Comparison of ENCODE assay signal across 18 mouse cellular contexts in genomic region chr17:34838785-34839184, GRCm38 (mm10). TPM values are rescaled to one million over a fixed set of nuclear protein-coding genes. Genes with fewer than 3 reads are reported as not detected.
DNase-seq lines count a peak whose midpoint lies in the region; ATAC-seq lines count a peak whose summit lies in the region.
"Had no signal": no experiment of that assay in that cellular context is flagged by ENCODE, and none has a peak within 500 bp of the region (broad histone marks: within the 10 kb centered on the region; RNA-seq: fewer than 3 reads in every experiment).

No protein-coding gene starts in this region.

- peaks cover 33% of the 10 kb centered on the region for H3K4me1 ChIP-seq in heart, embryonic 10.5 days
- peaks cover 53% of the 10 kb centered on the region for H3K4me1 ChIP-seq in liver, embryonic 12.5 days
- H3K4me1 ChIP-seq in embryonic facial prominence, embryonic 10.5 days: peaks cover 27% of the 10 kb centered on the region
- peaks cover 28% of the 10 kb centered on the region for H3K4me1 ChIP-seq in limb, embryonic 15.5 days

- no peak for ATAC-seq in liver, embryonic 12.5 days
- no peak for ATAC-seq in limb, embryonic 15.5 days (ENCODE audit: insufficient number of reproducible peaks, low FRiP score, low TSS enrichment, low read depth)

- 89% methylated on average over 7 of the region's 7 CpGs for WGBS in heart, embryonic 10.5 days
- WGBS in liver, embryonic 12.5 days (ENCODE audit: insufficient replicate concordance): 86% methylated on average over 7 of the region's 7 CpGs
- WGBS in embryonic facial prominence, embryonic 10.5 days: 89% methylated on average over 7 of the region's 7 CpGs
- WGBS in limb, embryonic 15.5 days: 91% methylated on average over 7 of the region's 7 CpGs

- peak overlapping the region; percentile 81; the same call in 1 of the 2 replicates for H3K9ac ChIP-seq in liver, embryonic 12.5 days
- no peak overlapping the region for H3K9ac ChIP-seq in limb, embryonic 15.5 days
- H3K9ac ChIP-seq: embryonic facial prominence, embryonic 15.5 days had no signal

- H3K27ac ChIP-seq in heart, embryonic 10.5 days: no peak overlapping the region
- H3K27ac ChIP-seq in liver, embryonic 12.5 days: no peak overlapping the region; the same call in 1 of the 2 replicates
- no peak overlapping the region for H3K27ac ChIP-seq in embryonic facial prominence, embryonic 10.5 days (replicated peaks)
- no peak overlapping the region for H3K27ac ChIP-seq in limb, embryonic 15.5 days
- H3K27ac ChIP-seq: embryonic facial prominence, embryonic 15.5 days had no signal

- no peak for DNase-seq in heart, embryonic 10.5 days (ENCODE audit: low spot score)
- DNase-seq in heart, adult 18-20 months: no peak
- DNase-seq in liver: no peak
- DNase-seq in embryonic facial prominence, embryonic 10.5 days (ENCODE audit: low spot score): no peak
- DNase-seq in spleen, postnatal 4 days (ENCODE audit: low spot score in 2 of 2): no peak
- DNase-seq: adrenal gland, adult 2 months; cerebellum, adult 18-20 months; gastrocnemius, postnatal 14 days; kidney, adult 9 months; lung, postnatal 10 days; midbrain, embryonic 14.5 days; right cerebral cortex, postnatal 14 days; thymus, adult 18-20 months had no signal

- no peaks in the 10 kb centered on the region for H3K27me3 ChIP-seq in heart, embryonic 10.5 days (ENCODE audit: insufficient read depth, poor library complexity, severe bottlenecking)
- H3K27me3 ChIP-seq in liver, embryonic 12.5 days (replicated peaks): no peaks in the 10 kb centered on the region
- no peaks in the 10 kb centered on the region for H3K27me3 ChIP-seq in embryonic facial prominence, embryonic 10.5 days (replicated peaks; ENCODE audit: low read depth, poor library complexity, severe bottlenecking)
- H3K27me3 ChIP-seq in limb, embryonic 15.5 days: no peaks in the 10 kb centered on the region
- H3K27me3 ChIP-seq: embryonic facial prominence, embryonic 15.5 days had no signal

- H3K36me3 ChIP-seq in heart, embryonic 10.5 days: peaks cover 61% of the 10 kb centered on the region
- H3K36me3 ChIP-seq in liver, embryonic 12.5 days: peaks cover 72% of the 10 kb centered on the region
- H3K36me3 ChIP-seq in embryonic facial prominence, embryonic 10.5 days (replicated peaks): peaks cover 61% of the 10 kb centered on the region
- peaks cover 52% of the 10 kb centered on the region for H3K36me3 ChIP-seq in limb, embryonic 15.5 days

- H3K4me2 ChIP-seq in liver, embryonic 12.5 days: peak overlapping the region; percentile 97
- 0 out of 2 replicates have a peak overlapping the region, but pooled peaks have one; percentile 12 for H3K4me2 ChIP-seq in limb, embryonic 15.5 days

- H3K4me3 ChIP-seq in heart, embryonic 10.5 days: peak overlapping the region; percentile 94
- H3K4me3 ChIP-seq in liver, embryonic 12.5 days: peak overlapping the region; percentile 76; the same call in 1 of the 2 replicates
- H3K4me3 ChIP-seq in embryonic facial prominence, embryonic 10.5 days: peak overlapping the region; percentile 78
- no peak overlapping the region for H3K4me3 ChIP-seq in limb, embryonic 15.5 days

- no peaks in the 10 kb centered on the region for H3K9me3 ChIP-seq in heart, embryonic 10.5 days
- no peaks in the 10 kb centered on the region for H3K9me3 ChIP-seq in liver, embryonic 12.5 days (replicated peaks)
- no peaks in the 10 kb centered on the region for H3K9me3 ChIP-seq in embryonic facial prominence, embryonic 10.5 days
- no peaks in the 10 kb centered on the region for H3K9me3 ChIP-seq in limb, embryonic 15.5 days
- H3K9me3 ChIP-seq: embryonic facial prominence, embryonic 15.5 days had no signal

RNA-seq across cellular contexts. Expression of gene Dxo, which starts 2.0 kb away (rescaled TPM):
- polyA plus RNA-seq in heart, embryonic 10.5 days (2016; fragmentation: Nextera tagmentation; extraction: Ambion mirVana): 48.1 and 62.2 TPM in 2 replicates
- 10 to 100 TPM in 1 of 2 experiments, 1 to 10 TPM in 1; 9.8 to 13.3 TPM for total RNA-seq in heart, adult 18-20 months (2021)
- polyA plus RNA-seq in liver, embryonic 12.5 days (2016; fragmentation: Nextera tagmentation; extraction: Ambion mirVana): 37.0 and 38.8 TPM in 2 replicates
- polyA plus RNA-seq in embryonic facial prominence, embryonic 10.5 days (2016; fragmentation: Nextera tagmentation; extraction: Ambion mirVana): 78.1 and 88.8 TPM in 2 replicates
- polyA plus RNA-seq in limb, embryonic 15.5 days (2015; fragmentation: Nextera tagmentation; extraction: Ambion mirVana): 62.1 and 65.8 TPM in 2 replicates

RNA-seq across cellular contexts. Expression of gene Stk19, which starts 2.0 kb away (rescaled TPM):
- polyA plus RNA-seq in heart, embryonic 10.5 days (2016; fragmentation: Nextera tagmentation; extraction: Ambion mirVana): 22.3 and 22.8 TPM in 2 replicates
- total RNA-seq in heart, adult 18-20 months (2021): 1 to 10 TPM; 8.5 to 9.5 TPM
- polyA plus RNA-seq in liver, embryonic 12.5 days (2016; fragmentation: Nextera tagmentation; extraction: Ambion mirVana): 18.0 and 18.6 TPM in 2 replicates
- 24.6 and 26.4 TPM in 2 replicates for polyA plus RNA-seq in embryonic facial prominence, embryonic 10.5 days (2016; fragmentation: Nextera tagmentation; extraction: Ambion mirVana)
- polyA plus RNA-seq in limb, embryonic 15.5 days (2015; fragmentation: Nextera tagmentation; extraction: Ambion mirVana): 26.1 and 29.3 TPM in 2 replicates

RNA-seq across cellular contexts. Expression of gene Skiv2l, which starts 11.2 kb away (rescaled TPM):
- polyA plus RNA-seq in heart, embryonic 10.5 days (2016; fragmentation: Nextera tagmentation; extraction: Ambion mirVana): 39.9 and 43.6 TPM in 2 replicates
- 10 to 100 TPM; 20.5 to 21.0 TPM for total RNA-seq in heart, adult 18-20 months (2021)
- polyA plus RNA-seq in liver, embryonic 12.5 days (2016; fragmentation: Nextera tagmentation; extraction: Ambion mirVana): 34.0 and 39.5 TPM in 2 replicates
- polyA plus RNA-seq in embryonic facial prominence, embryonic 10.5 days (2016; fragmentation: Nextera tagmentation; extraction: Ambion mirVana): 57.1 and 57.3 TPM in 2 replicates
- polyA plus RNA-seq in limb, embryonic 15.5 days (2015; fragmentation: Nextera tagmentation; extraction: Ambion mirVana): 47.2 and 47.4 TPM in 2 replicates

RNA-seq across cellular contexts. Expression of gene Nelfe, which starts 11.4 kb away (rescaled TPM):
- 89.6 and 104 TPM in 2 replicates for polyA plus RNA-seq in heart, embryonic 10.5 days (2016; fragmentation: Nextera tagmentation; extraction: Ambion mirVana)
- total RNA-seq in heart, adult 18-20 months (2021): 10 to 100 TPM; 14.4 to 15.2 TPM
- 69.3 and 72.0 TPM in 2 replicates for polyA plus RNA-seq in liver, embryonic 12.5 days (2016; fragmentation: Nextera tagmentation; extraction: Ambion mirVana)
- polyA plus RNA-seq in embryonic facial prominence, embryonic 10.5 days (2016; fragmentation: Nextera tagmentation; extraction: Ambion mirVana): 129 and 144 TPM in 2 replicates
- 90.1 and 96.4 TPM in 2 replicates for polyA plus RNA-seq in limb, embryonic 15.5 days (2015; fragmentation: Nextera tagmentation; extraction: Ambion mirVana)

RNA-seq across cellular contexts. Expression of gene Cfb, which starts 23.5 kb away (rescaled TPM):
- polyA plus RNA-seq in heart, embryonic 10.5 days (2016; fragmentation: Nextera tagmentation; extraction: Ambion mirVana): 1.3 and 11.4 TPM in 2 replicates
- 10 to 100 TPM in 1 of 2 experiments, 1 to 10 TPM in 1; 3.3 to 13.7 TPM for total RNA-seq in heart, adult 18-20 months (2021)
- 83.5 and 85.0 TPM in 2 replicates for polyA plus RNA-seq in liver, embryonic 12.5 days (2016; fragmentation: Nextera tagmentation; extraction: Ambion mirVana)
- polyA plus RNA-seq in embryonic facial prominence, embryonic 10.5 days (2016; fragmentation: Nextera tagmentation; extraction: Ambion mirVana): 2.1 and 2.6 TPM in 2 replicates
- 2.8 and 3.6 TPM in 2 replicates for polyA plus RNA-seq in limb, embryonic 15.5 days (2015; fragmentation: Nextera tagmentation; extraction: Ambion mirVana)
- total RNA-seq: common myeloid progenitor, adult 5-6 weeks; layer of hippocampus, adult 18-20 months had no signal
